Comparison of ENCODE assay signal across 23 mouse cellular contexts in the genomic region with DNA sequence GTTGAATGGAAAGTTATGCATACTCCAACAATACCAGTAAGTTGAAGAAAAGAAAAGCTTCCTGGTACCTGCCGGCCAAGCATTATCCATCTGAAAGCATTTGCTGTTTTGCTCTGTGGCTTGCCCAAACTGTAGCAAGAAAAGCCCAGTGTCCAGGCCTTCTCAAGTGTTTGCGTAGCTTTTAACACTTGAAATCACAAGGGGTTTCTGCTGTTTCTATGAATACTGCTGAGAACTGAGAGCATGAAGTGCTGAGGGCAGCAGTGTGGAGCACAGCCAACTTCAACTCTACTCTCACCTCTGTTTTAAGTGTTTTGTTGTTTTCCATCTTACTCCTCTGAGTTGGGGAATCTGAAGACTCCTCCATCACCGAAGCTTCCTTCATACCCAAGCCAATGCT. TPM values are rescaled to one million over a fixed set of nuclear protein-coding genes. Genes with fewer than 3 reads are reported as not detected.
"Had no signal": no experiment of that assay in that cellular context is flagged by ENCODE, and none has a peak within 500 bp of the region (broad histone marks: within the 10 kb centered on the region; RNA-seq: fewer than 3 reads in every experiment).

No protein-coding gene starts in this region.

- H3K4me3 ChIP-seq: heart, adult 2 months; heart, embryonic 13.5 days; heart, embryonic 15.5 days; hindbrain, embryonic 13.5 days; hindbrain, embryonic 15.5 days; kidney, embryonic 15.5 days; limb, embryonic 13.5 days had no signal

- ATAC-seq: forebrain, postnatal 0 days; hindbrain, postnatal 0 days; intestine, embryonic 16.5 days had no signal

- H3K9me3 ChIP-seq: heart, embryonic 13.5 days; heart, embryonic 15.5 days; hindbrain, embryonic 13.5 days; hindbrain, embryonic 15.5 days; kidney, embryonic 15.5 days; limb, embryonic 13.5 days had no signal

- H3K4me1 ChIP-seq: heart, embryonic 13.5 days; heart, embryonic 15.5 days; hindbrain, embryonic 13.5 days; hindbrain, embryonic 15.5 days; kidney, embryonic 15.5 days; limb, embryonic 13.5 days had no signal

- H3K36me3 ChIP-seq: heart, embryonic 13.5 days; heart, embryonic 15.5 days; hindbrain, embryonic 13.5 days; hindbrain, embryonic 15.5 days; kidney, embryonic 15.5 days; limb, embryonic 13.5 days had no signal

- DNase-seq: forebrain, postnatal 0 days; gastrocnemius, postnatal 14 days; gastrocnemius, postnatal 36 days; heart, adult 2 months; kidney, adult 11 months; kidney, adult 2 months; kidney, adult 9 months; kidney, postnatal 14 days; kidney, postnatal 36 days; layer of hippocampus, adult 9-11 months; layer of hippocampus, postnatal 36 days; left cerebral cortex, postnatal 4 days had no signal

- H3K27ac ChIP-seq: heart, adult 2 months; heart, embryonic 13.5 days; heart, embryonic 15.5 days; hindbrain, embryonic 13.5 days; hindbrain, embryonic 15.5 days; hindbrain, postnatal 0 days; kidney, embryonic 15.5 days; kidney, postnatal 0 days; limb, embryonic 13.5 days had no signal

- H3K27me3 ChIP-seq: heart, embryonic 13.5 days; heart, embryonic 15.5 days; hindbrain, embryonic 13.5 days; hindbrain, embryonic 15.5 days; kidney, embryonic 15.5 days had no signal

- H3K4me2 ChIP-seq: heart, embryonic 11.5 days; heart, embryonic 13.5 days; heart, embryonic 15.5 days; hindbrain, embryonic 13.5 days; hindbrain, embryonic 15.5 days; kidney, embryonic 15.5 days; limb, embryonic 13.5 days had no signal

- H3K9ac ChIP-seq: forebrain, postnatal 0 days; heart, embryonic 13.5 days; heart, embryonic 15.5 days; hindbrain, embryonic 13.5 days; hindbrain, embryonic 15.5 days; kidney, embryonic 15.5 days; limb, embryonic 13.5 days had no signal

RNA-seq across cellular contexts. Expression of a gene that starts 15.5 kb away (rescaled TPM):
- total RNA-seq: hematopoietic stem cell, adult 5-6 weeks had no signal
